Mouse (Mus musculus) layer of hippocampus, postnatal 10 days (tissue): ENCODE data around the gene Fndc3c1. TPM values are rescaled to one million over a fixed set of nuclear protein-coding genes. Genes with fewer than 3 reads are reported as not detected.
"Not testable (repeated sequence)": the region's sequence is repeated elsewhere in the genome, so short reads cannot be mapped to it uniquely, and the experiment has no call there.

ENCODE experiments used
- DNase-seq, 2 experiments: peaks; one replicate each; pipeline ENCODE4 v3.0.0; 2021; ENCODE audit warnings: low spot score in 2 of 2
- long read RNA-seq: library from polyadenylated mRNA; stranded (forward); transcript quantifications from one replicate; pipeline ENCODE4 v2.0.0, GENCODE M21; 2023
- microRNA-seq, 2 experiments: library from miRNA; unstranded; fragments of <30 nt; microRNA quantifications; one replicate each; pipeline ENCODE4 v1.2.0; 2021
- total RNA-seq, 2 experiments: library from RNA; stranded (reverse); gene quantifications; 2 replicates each; pipeline ENCODE4 v1.2.3; 2021

The Fndc3c1 gene
- total RNA-seq = not detected
- long read RNA-seq = 0 reads

DNA sequence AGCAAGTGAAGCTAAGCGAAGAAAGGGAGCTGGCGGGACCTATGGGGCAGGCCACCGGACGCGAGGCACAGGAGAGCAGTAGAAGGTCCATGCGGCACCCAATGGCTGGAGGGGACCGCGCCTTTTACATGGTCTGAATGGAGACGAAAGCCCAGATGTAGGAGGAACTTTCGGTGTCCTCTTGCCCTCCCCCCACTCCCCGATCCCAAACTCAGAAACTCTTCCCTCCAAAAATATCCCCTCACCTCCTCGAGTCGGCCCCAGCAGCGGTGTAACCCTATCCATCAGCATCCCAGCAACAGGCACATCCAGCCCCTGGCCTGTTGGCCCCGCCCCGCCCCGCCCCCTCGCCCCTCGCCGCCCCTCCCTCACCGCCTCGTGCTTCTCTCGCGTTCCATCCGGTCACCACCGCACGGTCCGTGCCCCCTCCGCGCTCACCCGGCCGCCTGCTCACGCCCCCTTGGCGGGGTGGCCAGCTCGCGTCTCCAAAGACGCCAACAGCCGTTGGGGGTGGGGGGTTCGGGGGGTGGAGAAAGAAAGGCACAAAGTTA, at the start of gene Fndc3c1:
Gene Fndc3c1 (minus strand): TSS at position 301 of the 551 bp plus-strand sequence.
- DNase-seq = no peak

DNA sequence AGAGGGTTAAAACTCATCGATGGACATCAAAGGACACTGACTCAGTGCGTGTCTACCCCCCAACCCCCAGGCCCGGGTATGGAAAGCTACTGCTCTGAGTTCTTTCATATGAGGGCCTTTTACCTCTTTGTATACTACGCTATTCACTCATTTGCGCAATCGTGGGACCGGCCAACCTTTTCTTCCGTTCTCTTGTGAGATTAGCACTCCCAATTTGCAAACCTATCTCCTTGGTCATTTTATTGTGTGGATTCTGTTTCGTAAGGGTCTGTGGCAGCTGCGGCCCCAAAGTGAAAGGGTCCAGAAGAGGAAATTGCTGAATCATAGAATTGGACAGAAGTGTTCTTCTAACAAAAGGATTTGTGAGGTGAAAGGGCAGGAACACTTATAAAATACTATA, 1.2 kb upstream of the Fndc3c1 start:
- no peak for DNase-seq

DNA sequence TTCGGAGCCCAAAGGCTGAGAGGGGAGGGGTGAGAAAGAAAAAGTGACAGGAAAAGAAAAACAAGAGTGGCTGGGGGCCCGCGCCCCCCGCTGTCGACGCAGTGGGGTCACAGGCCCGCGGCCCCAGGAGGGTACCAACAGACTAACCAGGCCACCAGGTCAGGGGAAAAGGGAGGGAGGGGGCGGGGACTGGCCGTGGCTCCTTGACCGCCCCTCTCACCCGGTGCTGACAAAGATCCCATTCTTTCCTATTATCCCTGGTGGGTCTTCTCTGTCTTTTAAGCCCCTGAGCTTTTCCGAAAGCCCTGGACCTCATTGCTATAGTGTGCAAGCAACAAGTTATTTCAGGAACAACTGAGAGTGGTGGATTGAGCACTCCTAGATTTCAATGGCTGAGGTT, 470 bp upstream of the Fndc3c1 start:
- DNase-seq = no peak

DNA sequence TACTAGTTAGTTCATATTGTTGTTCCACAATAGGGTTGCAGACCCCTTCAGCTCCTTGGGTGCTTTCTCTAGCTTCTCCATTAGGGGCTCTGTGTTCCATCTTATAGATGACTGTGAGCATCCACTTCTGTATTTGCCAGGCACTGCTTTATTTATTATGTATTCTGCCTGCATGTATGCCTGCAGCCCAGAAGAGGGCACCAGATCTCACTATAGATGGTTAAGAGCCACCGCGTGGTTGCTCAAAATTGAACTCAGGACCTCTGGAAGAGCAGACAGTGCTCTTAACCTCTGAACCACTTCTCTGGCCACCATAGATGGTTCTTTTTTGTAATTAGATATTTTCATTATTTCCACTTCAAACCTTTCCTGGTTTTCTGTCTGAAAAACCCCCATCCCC, 5.3 kb downstream of the Fndc3c1 start:
- not testable (repeated sequence) for DNase-seq

- no peak for DNase-seq
These were observed 99.9 kb downstream of the Fndc3c1 start for GRCm38 (mm10) chrX:106385304-106385703.

- no peak for DNase-seq
These were observed 104.6 kb downstream of the Fndc3c1 start for GRCm38 (mm10) chrX:106380608-106381007.

Small RNAs within 50 kb of the gene (microRNA-seq; reads per million reads assigned to microRNA genes)
- gene Gm27428 = 0 reads per million in 2 experiments

Other genes starting within 250 kb of the Fndc3c1 start
- gene Fnd3c2, start 230.0 kb downstream of the Fndc3c1 start, total RNA-seq = not detected
- gene Gm5127, start 97.8 kb upstream of the Fndc3c1 start, total RNA-seq = not detected
- under 1 TPM; 0.42 to 0.66 TPM for gene Cysltr1, start 118.3 kb upstream of the Fndc3c1 start, total RNA-seq